Mouse (Mus musculus): ENCODE data around the gene Nsmce4a.
"Not testable (repeated sequence)": the region's sequence is repeated elsewhere in the genome, so short reads cannot be mapped to it uniquely, and the experiment has no call there.

Nsmce4a gene

DNA sequence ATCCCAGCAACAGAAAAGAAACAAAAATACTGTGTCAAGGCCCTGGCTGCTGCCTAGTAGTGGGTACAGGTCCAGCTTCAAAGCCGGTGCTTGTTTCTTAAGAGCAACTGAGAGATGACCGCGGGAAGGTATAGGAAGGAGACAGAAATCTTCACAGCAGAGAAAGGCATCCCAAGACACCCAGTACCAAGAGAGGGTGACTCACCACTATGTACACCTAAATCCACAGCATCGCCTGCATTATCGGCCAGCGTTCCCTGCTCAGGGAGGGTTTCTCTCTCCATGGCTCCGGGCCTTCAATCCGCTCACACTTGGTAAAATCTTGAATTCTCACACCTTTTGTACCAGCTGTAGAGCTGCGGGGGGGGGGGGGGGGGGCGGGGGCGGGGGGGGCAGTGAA is at the start of gene Nsmce4a:
Gene Nsmce4a, minus strand, starts transcription at position 298 of the 400 bp plus-strand sequence.
- no peak for DNase-seq (ENCODE audit: low read depth, low spot score)

- DNase-seq (ENCODE audit: low read depth, low spot score) = no peak
These were observed 49.4 kb upstream of the Nsmce4a start for GRCm38 (mm10) chr7:130622359-130622758.

DNA sequence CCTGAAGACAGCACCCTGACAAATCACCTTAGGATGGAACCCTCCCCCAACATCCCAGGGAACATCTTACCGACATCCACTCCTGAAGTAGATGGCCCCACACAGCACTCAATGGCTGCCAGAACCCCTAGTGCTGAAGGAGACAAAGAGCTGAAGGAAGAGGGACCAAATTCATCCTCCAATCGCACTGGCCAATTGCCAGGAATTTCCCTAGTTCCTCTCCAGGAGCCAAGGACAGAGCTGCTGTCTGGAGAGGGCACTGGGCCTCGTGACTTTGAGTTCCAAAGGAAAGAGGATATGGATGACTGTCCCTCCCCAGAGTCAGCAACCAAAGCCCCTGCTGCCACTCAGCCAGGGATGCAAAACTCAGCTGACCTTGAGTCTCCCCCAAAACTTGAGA is 49.0 kb upstream of the Nsmce4a start:
- DNase-seq (ENCODE audit: low read depth, low spot score) = no peak

DNA sequence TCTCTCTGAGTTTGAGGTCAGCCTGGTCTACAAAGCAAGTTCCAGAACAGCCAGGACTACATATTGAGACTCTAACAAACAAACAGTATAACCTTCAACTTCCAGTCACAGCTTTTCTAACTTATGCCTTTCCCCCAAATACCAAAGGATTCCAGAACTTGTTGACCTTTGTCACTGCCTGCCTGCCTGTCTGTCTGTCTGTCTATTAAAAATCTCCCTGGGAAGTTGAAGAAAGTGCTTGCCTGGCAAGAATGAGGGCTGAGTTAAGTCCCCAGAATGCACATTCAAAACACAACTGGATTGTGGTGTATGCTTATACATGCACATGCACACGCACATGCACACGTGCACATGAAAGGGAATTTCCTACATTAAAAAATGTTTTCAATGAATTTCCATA is 48.1 kb upstream of the Nsmce4a start:
- no peak for DNase-seq (ENCODE audit: low read depth, low spot score)

DNA sequence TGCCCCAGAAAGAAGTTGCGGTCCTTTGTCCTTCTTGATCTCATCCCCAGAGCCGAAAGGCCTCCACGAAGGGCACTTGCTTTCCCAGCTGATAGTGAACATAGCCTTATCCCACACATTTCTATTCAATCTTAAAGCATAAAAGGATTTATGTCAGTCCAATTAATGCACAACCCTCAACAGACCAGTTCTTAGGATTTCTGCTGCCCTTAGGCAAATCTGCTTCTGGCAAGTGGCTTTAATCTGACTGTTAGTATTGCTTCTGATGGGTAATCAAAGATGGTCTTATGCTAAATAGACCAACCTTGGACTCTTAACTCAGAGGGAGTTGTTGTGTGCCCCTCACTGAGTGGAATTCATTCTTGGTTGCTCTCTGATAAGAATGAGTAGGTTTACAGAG is 44.7 kb upstream of the Nsmce4a start:
- DNase-seq (ENCODE audit: low read depth, low spot score) = no peak

DNA sequence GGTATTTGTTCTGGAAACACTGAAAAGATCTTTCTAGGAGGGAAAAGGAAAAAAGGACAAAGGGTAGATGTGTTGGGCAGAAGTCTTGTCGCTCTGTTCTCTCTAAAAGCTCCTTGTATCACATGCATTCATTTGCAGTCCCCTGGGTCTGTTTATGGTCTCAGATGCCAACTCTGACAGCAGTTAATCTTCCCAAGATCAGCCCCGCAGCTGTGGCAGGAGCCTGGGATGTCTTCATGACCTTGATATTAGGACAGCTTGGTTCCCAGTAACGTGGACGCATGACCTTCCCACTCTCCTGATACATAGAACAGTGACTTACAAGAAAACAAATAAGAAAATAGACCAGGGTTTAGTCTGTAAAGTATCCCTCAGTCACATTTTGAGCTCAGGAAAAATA is 41.1 kb upstream of the Nsmce4a start:
- no peak for DNase-seq (ENCODE audit: low read depth, low spot score)

- DNase-seq (ENCODE audit: low read depth, low spot score) = no peak
These were observed 34.0 kb upstream of the Nsmce4a start for GRCm38 (mm10) chr7:130606958-130607357.

DNA sequence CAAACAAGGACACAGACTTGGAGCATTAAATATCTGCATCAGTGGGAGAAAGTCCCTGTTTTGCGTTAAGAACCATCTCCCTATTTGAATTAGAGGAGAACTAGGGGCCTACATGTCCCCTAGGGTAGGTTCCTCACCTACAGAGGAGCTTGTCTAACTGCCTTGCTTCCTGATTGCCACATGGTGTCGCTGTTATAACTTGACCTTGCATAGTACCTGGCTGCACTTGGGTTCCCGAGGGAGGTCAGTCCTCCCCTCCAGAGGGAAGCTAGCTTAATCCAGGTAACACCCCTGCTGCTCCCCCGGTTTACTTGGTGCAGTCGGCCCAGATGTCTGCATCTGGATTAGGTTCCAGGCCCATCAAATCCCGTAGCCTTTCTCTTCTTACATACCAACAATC is 32.2 kb upstream of the Nsmce4a start:
- peak; percentile 81 for DNase-seq (ENCODE audit: low read depth, low spot score)

- no peak for DNase-seq (ENCODE audit: low read depth, low spot score)
These were observed 31.5 kb upstream of the Nsmce4a start for GRCm38 (mm10) chr7:130604390-130604789.

GRCm38 (mm10) chr7:130603556-130603955 is 30.6 kb upstream of the Nsmce4a start:
- DNase-seq (ENCODE audit: low read depth, low spot score) = no peak

DNA sequence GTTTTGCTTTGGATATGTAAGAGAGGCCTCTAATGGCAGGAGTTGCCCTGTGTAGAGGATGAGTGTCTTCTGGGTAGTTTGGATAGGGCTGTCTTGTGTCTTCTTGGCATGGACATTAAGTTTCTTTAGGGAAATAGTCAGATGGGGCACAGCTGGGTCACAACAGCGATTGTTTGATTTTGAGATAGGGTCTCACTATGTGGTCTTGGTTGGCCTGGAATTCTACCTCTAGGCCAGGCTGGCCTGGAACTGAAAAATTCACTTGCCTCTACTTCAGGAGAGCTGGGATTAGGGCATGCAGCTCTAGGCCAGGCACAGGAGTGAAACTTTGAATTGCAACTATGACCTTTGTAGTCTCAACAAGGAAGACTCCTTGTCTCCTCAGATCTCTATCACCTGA is 29.9 kb upstream of the Nsmce4a start:
- no peak for DNase-seq (ENCODE audit: low read depth, low spot score)

DNA sequence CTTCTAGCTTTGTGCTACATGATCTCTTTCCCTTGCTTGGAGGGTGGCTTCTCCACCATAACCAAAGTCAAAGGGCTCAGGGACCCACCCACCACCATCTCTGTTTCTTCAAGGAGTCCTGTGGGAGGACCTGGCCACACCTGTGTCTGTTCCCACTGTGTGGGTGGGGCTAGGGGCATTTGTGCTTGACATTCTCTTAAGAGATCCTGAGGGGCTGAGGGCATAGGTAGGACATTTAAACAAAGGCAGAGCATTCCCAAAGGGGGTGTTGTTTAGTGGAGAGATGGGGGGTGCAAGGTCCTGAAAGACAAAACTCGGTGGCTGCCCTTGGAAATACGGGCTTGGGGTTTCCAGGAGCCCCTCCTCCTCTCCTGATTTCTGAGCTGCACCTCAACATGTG is 27.6 kb upstream of the Nsmce4a start:
- DNase-seq (ENCODE audit: low read depth, low spot score) = peak; percentile 91

- peak; percentile 59 for DNase-seq (ENCODE audit: low read depth, low spot score)
These were observed 27.2 kb upstream of the Nsmce4a start for GRCm38 (mm10) chr7:130600074-130600473.

GRCm38 (mm10) chr7:130597546-130597945 is 24.6 kb upstream of the Nsmce4a start:
- no peak for DNase-seq (ENCODE audit: low read depth, low spot score)

DNA sequence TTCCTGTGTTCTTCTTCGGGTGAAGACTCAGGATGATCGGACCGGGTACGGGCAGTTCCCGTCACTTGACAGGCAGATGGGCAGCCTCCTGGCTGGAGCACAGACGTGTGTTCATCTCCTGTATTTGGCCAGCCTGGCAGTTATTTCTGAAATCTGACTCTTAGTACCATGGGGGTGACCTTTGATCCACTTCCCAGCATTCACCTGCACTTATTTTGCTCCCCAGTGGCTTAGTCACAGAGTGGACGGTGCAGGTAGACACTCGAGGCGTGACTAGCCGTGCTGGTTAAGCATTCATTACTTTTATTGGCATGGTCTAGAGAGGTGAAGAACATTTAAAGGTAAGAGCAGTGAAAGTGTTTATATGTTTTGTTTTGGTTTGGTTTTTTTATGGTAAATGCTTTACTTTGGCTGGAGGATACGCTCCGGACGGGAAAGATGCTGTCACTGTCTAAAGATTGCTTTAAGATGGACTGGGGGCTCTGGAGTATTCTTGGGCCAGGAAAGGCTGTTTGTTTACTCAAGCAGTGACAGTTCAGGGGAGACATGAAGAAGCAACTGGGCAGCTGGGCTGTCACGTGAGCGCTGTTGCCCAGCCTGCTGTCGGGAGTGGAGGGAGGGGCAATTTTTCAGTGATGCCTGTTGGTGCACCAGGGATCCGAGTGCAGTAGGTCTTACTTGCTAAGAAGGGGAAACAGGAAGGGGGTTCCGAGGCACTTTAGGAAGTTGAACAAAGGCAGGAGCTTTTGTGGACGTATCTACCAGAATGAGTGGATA is 23.3 kb upstream of the Nsmce4a start:
- not testable (repeated sequence) for DNase-seq (ENCODE audit: low read depth, low spot score)

GRCm38 (mm10) chr7:130593375-130594239 is 20.7 kb upstream of the Nsmce4a start:
- DNase-seq (ENCODE audit: low read depth, low spot score) = not testable (repeated sequence)

DNA sequence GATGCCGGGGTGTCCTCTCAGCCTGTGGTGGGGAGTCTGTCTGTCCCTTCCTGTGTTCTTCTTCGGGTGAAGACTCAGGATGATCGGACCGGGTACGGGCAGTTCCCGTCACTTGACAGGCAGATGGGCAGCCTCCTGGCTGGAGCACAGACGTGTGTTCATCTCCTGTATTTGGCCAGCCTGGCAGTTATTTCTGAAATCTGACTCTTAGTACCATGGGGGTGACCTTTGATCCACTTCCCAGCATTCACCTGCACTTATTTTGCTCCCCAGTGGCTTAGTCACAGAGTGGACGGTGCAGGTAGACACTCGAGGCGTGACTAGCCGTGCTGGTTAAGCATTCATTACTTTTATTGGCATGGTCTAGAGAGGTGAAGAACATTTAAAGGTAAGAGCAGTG is 20.1 kb upstream of the Nsmce4a start:
- DNase-seq (ENCODE audit: low read depth, low spot score) = not testable (repeated sequence)

DNA sequence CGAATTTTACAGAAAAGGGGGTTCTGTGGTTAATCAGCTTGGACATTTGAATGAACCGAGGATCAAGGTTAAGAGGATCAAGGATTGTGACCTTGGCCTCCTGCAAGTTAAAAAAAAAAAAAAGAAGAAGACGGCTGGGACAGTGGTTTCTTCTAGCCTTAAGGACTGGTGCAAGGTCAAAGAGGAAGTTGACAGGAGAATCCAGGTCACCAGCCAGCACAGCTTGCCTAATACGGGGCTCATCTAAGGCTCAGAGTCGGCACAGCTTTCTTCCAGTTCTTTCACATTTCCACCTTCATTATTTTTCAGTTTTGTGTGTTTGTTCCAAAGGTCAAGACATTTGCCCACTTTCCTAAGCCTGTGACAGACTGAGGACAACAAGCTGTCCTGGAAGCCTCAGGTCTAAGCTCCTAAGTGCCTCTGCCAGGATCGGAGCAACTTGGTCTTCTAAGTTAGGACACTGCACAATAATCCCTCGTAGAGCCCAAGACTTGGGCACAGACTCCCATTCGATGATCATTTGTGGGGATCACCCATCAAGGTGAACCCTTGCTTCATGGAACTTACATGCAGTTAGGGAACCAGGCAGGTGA is 18.0 kb upstream of the Nsmce4a start:
- DNase-seq (ENCODE audit: low read depth, low spot score) = peak; percentile 23

- DNase-seq (ENCODE audit: low read depth, low spot score) = no peak
These were observed 17.3 kb upstream of the Nsmce4a start for GRCm38 (mm10) chr7:130590081-130590828.

GRCm38 (mm10) chr7:130586521-130587072 is 13.7 kb upstream of the Nsmce4a start:
- no peak for DNase-seq (ENCODE audit: low read depth, low spot score)

DNA sequence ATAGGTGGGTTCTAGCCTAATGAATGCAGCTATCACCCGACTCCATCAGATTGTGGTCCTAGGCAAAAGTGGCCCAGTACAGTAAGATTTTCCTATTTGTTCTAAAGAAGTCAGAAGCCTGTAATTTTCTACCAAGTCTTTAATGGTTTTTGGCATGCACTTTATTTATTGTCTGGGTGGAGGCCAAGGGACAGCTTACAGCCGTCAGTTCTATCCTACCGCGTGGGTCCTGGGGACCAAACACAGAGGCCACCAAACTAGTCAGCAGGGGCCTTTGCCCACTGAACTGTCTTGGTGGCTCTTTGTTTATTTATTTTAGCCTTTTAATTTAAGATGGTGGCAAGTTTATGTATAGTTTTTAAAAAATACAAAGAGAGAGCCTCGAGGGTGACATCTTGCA is 5.7 kb upstream of the Nsmce4a start:
- DNase-seq (ENCODE audit: low read depth, low spot score) = no peak
